Mouse (Mus musculus) hindbrain, embryonic 11.5 days (tissue): ENCODE data around the gene Bst1. TPM values are rescaled to one million over a fixed set of nuclear protein-coding genes. Genes with fewer than 3 reads are reported as not detected.

Experiments used
- ATAC-seq: fragments of 200-750 bp; cut with Nextera tagmentation; 2 replicates; pipeline ENCODE4 v1.8.0; 2017; ENCODE audit warnings: mild to moderate bottlenecking, moderate TSS enrichment, moderate library complexity; ENCODE audit not compliant: low FRiP score
- DNase-seq: peaks from one replicate; pipeline ENCODE4 v3.0.0-alpha.2; 2015; ENCODE audit warnings: low spot score
- H3K27ac ChIP-seq: fragments of 300-500 bp; sonication (generic); 2 replicates; pipeline ENCODE4 v1.5.1; 2014; ENCODE audit warnings: mild to moderate bottlenecking, low read depth, low read length
- H3K27me3 ChIP-seq: fragments of 300-500 bp; sonication (generic); 2 replicates; pipeline ENCODE4 v1.6.1; 2014; ENCODE audit warnings: mild to moderate bottlenecking, low read length, moderate library complexity, mixed read lengths; ENCODE audit not compliant: control insufficient read depth, insufficient read depth
- H3K36me3 ChIP-seq: fragments of 300-500 bp; sonication (generic); 2 replicates; pipeline ENCODE4 v1.6.1; 2014; ENCODE audit warnings: mild to moderate bottlenecking, low read length, moderate library complexity, mixed read lengths; ENCODE audit not compliant: control insufficient read depth, insufficient read depth
- H3K4me1 ChIP-seq: fragments of 300-500 bp; sonication (generic); replicated peaks from 2 replicates; pipeline ENCODE4 v1.6.1; 2014; ENCODE audit warnings: low read length, mixed read lengths; ENCODE audit not compliant: control insufficient read depth, insufficient read depth
- H3K4me2 ChIP-seq: fragments of 300-500 bp; sonication (generic); replicated peaks from 2 replicates; pipeline ENCODE4 v1.6.1; 2014; ENCODE audit warnings: mild to moderate bottlenecking, low read depth, low read length
- H3K4me3 ChIP-seq: fragments of 300-500 bp; sonication (generic); 2 replicates; pipeline ENCODE4 v1.5.1; 2014; ENCODE audit warnings: low read depth, low read length
- H3K9ac ChIP-seq: fragments of 300-500 bp; sonication (generic); 2 replicates; pipeline ENCODE4 v1.6.1; 2014; ENCODE audit warnings: low read depth, low read length
- H3K9me3 ChIP-seq: fragments of 300-500 bp; sonication (generic); 2 replicates; pipeline ENCODE4 v1.6.1; 2016; ENCODE audit warnings: low read length; ENCODE audit not compliant: control insufficient read depth
- WGBS: fragments of 180-500 bp; shearing (Covaris S2); extraction: QIAGEN DNeasy Blood & Tissue Kit; methylation state at CpG from one replicate; pipeline ENCODE4 v1.1.7; 2014; 5-methylcytosine and 5-hydroxymethylcytosine counted together
- polyA plus RNA-seq: library from polyadenylated mRNA; unstranded; fragments of >200 nt; fragmentation: Nextera tagmentation; extraction: Ambion mirVana; gene quantifications from 2 replicates; pipeline ENCODE4 v1.2.1, GENCODE M21; 2014

The Bst1 gene
- polyA plus RNA-seq, 1 experiment from 2014 or later = not detected

- Histone ChIP-seq H3K27me3 (no peaks in the 10 kb centered on the region), H3K36me3 (no peaks in the 10 kb centered on the region), H3K9me3 (no peaks in the 10 kb centered on the region), H3K27ac (no peak overlapping the region), H3K4me1 (no peaks in the 10 kb centered on the region), H3K4me2 (no peak overlapping the region), H3K4me3 (no peak overlapping the region), H3K9ac (no peak overlapping the region)
- ATAC-seq (no peak), DNase-seq (no peak)
- WGBS = 72% methylated on average over 3 of the region's 3 CpGs
Observed at GRCm38 (mm10) chr5:43842576-43843155, 24.0 kb downstream of the Bst1 start.

- 91% methylated on average over 5 of the region's 5 CpGs for WGBS
- ATAC-seq = no peak
- no peaks in the 10 kb centered on the region for H3K36me3 ChIP-seq
- H3K4me2 ChIP-seq = no peak overlapping the region
- no peaks in the 10 kb centered on the region for H3K27me3 ChIP-seq
- H3K4me1 ChIP-seq = no peaks in the 10 kb centered on the region
- H3K27ac ChIP-seq = no peak overlapping the region
- no peak overlapping the region for H3K9ac ChIP-seq
- H3K9me3 ChIP-seq = no peaks in the 10 kb centered on the region
- no peak for DNase-seq
- no peak overlapping the region for H3K4me3 ChIP-seq
Observed at GRCm38 (mm10) chr5:43845083-43845482, 26.4 kb downstream of the Bst1 start.

- DNase-seq = no peak
- Histone ChIP-seq H3K27me3 (no peaks in the 10 kb centered on the region), H3K36me3 (no peaks in the 10 kb centered on the region), H3K4me2 (no peak overlapping the region), H3K9me3 (no peaks in the 10 kb centered on the region), H3K4me1 (no peaks in the 10 kb centered on the region), H3K9ac (no peak overlapping the region), H3K4me3 (no peak overlapping the region), H3K27ac (no peak overlapping the region)
- WGBS = 66% methylated on average over 1 of the region's 1 CpGs
- ATAC-seq = no peak
Observed at GRCm38 (mm10) chr5:43845646-43846045, 27.0 kb downstream of the Bst1 start.

DNA sequence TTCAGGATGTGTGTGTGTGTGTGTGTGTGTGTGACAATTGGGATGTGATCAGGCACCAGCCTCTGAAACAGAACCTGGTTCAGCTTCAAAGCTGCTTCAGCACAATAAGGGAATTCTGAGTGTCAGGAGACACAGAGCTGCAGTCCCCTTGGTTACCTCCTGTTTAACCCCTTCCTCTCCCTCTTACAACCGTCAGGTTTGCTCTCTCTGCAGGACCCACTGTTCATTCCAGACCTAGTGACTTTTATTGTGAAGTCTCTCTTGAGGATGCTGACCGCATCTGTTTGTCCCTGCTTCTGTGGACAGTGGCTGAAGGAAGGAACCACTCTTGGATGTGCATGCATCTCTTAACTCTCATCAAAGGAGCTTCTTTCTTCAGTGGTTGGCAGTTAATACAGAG is 27.5 kb downstream of the Bst1 start:
- Histone ChIP-seq H3K4me1 (no peaks in the 10 kb centered on the region), H3K4me3 (no peak overlapping the region), H3K27me3 (no peaks in the 10 kb centered on the region), H3K9me3 (no peaks in the 10 kb centered on the region), H3K9ac (no peak overlapping the region), H3K4me2 (no peak overlapping the region), H3K36me3 (no peaks in the 10 kb centered on the region), H3K27ac (no peak overlapping the region)
- peak; percentile 19; the same call in 1 of the 2 replicates for ATAC-seq
- peak; percentile 16 for DNase-seq
- 19% methylated on average over 2 of the region's 2 CpGs for WGBS

GRCm38 (mm10) chr5:43847555-43847954 is 28.9 kb downstream of the Bst1 start:
- DNase-seq = no peak
- no peaks in the 10 kb centered on the region for H3K4me1 ChIP-seq
- H3K9ac ChIP-seq = no peak overlapping the region
- H3K27me3 ChIP-seq = no peaks in the 10 kb centered on the region
- H3K27ac ChIP-seq = no peak overlapping the region
- no peak for ATAC-seq
- no peak overlapping the region for H3K4me3 ChIP-seq
- no peaks in the 10 kb centered on the region for H3K36me3 ChIP-seq
- H3K9me3 ChIP-seq = no peaks in the 10 kb centered on the region
- H3K4me2 ChIP-seq = no peak overlapping the region

GRCm38 (mm10) chr5:43848275-43848674 is 29.6 kb downstream of the Bst1 start:
- no peaks in the 10 kb centered on the region for H3K36me3 ChIP-seq
- H3K4me1 ChIP-seq = no peaks in the 10 kb centered on the region
- DNase-seq = no peak
- WGBS = 84% methylated on average over 3 of the region's 3 CpGs
- H3K9ac ChIP-seq = no peak overlapping the region
- no peak overlapping the region for H3K27ac ChIP-seq
- no peak overlapping the region for H3K4me3 ChIP-seq
- no peaks in the 10 kb centered on the region for H3K27me3 ChIP-seq
- no peak for ATAC-seq
- H3K4me2 ChIP-seq = no peak overlapping the region
- H3K9me3 ChIP-seq = no peaks in the 10 kb centered on the region

GRCm38 (mm10) chr5:43853096-43853867 is 34.6 kb downstream of the Bst1 start:
- Histone ChIP-seq H3K9ac (no peak overlapping the region), H3K27ac (no peak overlapping the region), H3K4me1 (no peaks in the 10 kb centered on the region), H3K9me3 (no peaks in the 10 kb centered on the region), H3K4me3 (no peak overlapping the region), H3K27me3 (no peaks in the 10 kb centered on the region), H3K4me2 (no peak overlapping the region), H3K36me3 (no peaks in the 10 kb centered on the region)
- WGBS = 81% methylated on average over 11 of the region's 11 CpGs
- no peak for ATAC-seq
- no peak for DNase-seq

- no peaks in the 10 kb centered on the region for H3K4me1 ChIP-seq
- H3K27ac ChIP-seq = no peak overlapping the region
- 83% methylated on average over 7 of the region's 7 CpGs for WGBS
- ATAC-seq (no peak), DNase-seq (no peak)
- no peak overlapping the region for H3K4me2 ChIP-seq
- H3K4me3 ChIP-seq = no peak overlapping the region
- no peaks in the 10 kb centered on the region for H3K9me3 ChIP-seq
- no peaks in the 10 kb centered on the region for H3K27me3 ChIP-seq
- H3K36me3 ChIP-seq = no peaks in the 10 kb centered on the region
- no peak overlapping the region for H3K9ac ChIP-seq
Observed at GRCm38 (mm10) chr5:43853868-43854488, 35.3 kb downstream of the Bst1 start.

- H3K27ac ChIP-seq = no peak overlapping the region
- no peaks in the 10 kb centered on the region for H3K4me1 ChIP-seq
- H3K9ac ChIP-seq = no peak overlapping the region
- DNase-seq = no peak
- H3K27me3 ChIP-seq = no peaks in the 10 kb centered on the region
- H3K4me2 ChIP-seq = no peak overlapping the region
- H3K9me3 ChIP-seq = no peaks in the 10 kb centered on the region
- no peak for ATAC-seq
- no peak overlapping the region for H3K4me3 ChIP-seq
- H3K36me3 ChIP-seq = no peaks in the 10 kb centered on the region
- 89% methylated on average over 2 of the region's 2 CpGs for WGBS
Observed at GRCm38 (mm10) chr5:43855769-43856168, 37.1 kb downstream of the Bst1 start.
